Mouse (Mus musculus): ENCODE results near the gene Zfp513.

Zfp513 gene

GRCm38 (mm10) chr5:31200327-31200768, 1.8 kb downstream of the Zfp513 start:
- DNase-seq (ENCODE audit: low spot score in 2 of 2), result no peak

- DNase-seq (ENCODE audit: low spot score in 2 of 2), result no peak
Observed at GRCm38 (mm10) chr5:31199893-31200292, 2.2 kb downstream of the Zfp513 start.

GRCm38 (mm10) chr5:31199321-31199892, 2.7 kb downstream of the Zfp513 start:
- no peak for DNase-seq (ENCODE audit: low spot score in 2 of 2)

DNA sequence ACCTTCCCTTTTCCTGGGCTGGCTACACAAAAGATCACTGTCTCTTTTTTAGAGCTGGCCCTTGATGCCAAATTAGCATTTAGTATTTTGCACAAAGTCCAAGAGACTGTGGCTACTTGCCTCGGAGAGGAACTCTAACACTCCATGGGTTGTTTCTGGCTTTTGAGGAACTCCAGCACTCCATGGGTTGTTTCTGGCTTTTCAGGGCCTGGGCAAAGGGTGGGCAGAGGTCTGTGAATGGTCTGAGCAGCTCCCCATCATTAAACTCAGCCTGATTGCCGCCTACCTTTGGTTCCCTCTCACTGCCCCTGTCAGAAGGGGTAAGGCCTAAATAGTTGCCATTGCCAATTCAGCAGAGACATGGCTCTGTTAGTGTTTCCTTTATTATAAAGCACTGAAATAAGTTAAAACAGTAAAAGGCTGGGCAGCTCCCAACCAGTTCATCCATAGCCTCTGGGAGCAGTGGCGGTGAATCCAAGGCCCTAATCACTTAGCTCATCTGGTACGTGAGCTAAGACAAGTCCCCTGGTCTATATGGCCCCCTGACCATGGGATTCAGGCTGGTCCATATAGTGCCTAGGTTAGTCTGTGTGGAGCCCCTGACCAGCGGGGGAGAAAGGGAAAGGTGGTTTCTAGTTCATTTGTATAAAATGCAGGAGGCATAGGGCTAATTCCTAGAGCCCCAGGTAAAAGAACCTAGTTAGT, 3.3 kb downstream of the Zfp513 start:
- no peak for DNase-seq (ENCODE audit: low spot score in 2 of 2)

GRCm38 (mm10) chr5:31198170-31198569, 3.9 kb downstream of the Zfp513 start:
- no peak for DNase-seq (ENCODE audit: low spot score in 2 of 2)

- DNase-seq (ENCODE audit: low spot score in 2 of 2), result no peak
Observed at GRCm38 (mm10) chr5:31197072-31197471, 5.0 kb downstream of the Zfp513 start.

- no peak for DNase-seq (ENCODE audit: low spot score in 2 of 2)
Observed at GRCm38 (mm10) chr5:31196207-31196606, 5.9 kb downstream of the Zfp513 start.

DNA sequence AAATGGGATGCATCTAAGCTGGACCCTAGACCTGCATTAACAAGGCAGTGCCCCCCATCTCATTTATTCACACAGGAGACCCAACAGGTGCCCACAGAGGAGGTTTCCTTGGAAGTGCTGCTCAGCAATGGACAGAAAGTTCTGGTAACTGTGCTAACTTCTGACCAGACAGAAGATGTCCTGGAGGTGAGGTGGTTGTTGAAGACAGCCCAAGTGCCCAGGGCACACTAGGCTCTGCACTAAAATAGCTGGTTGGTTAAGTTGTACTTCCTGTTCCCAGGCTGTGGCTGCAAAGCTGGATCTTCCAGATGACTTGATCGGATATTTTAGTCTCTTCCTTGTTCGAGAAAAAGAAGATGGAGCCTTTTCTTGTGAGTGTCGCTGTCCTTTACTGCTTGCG, 6.4 kb downstream of the Zfp513 start:
- no peak for DNase-seq (ENCODE audit: low spot score in 2 of 2)

GRCm38 (mm10) chr5:31194486-31195485, 7.3 kb downstream of the Zfp513 start:
- no peak for DNase-seq (ENCODE audit: low spot score in 2 of 2)

DNA sequence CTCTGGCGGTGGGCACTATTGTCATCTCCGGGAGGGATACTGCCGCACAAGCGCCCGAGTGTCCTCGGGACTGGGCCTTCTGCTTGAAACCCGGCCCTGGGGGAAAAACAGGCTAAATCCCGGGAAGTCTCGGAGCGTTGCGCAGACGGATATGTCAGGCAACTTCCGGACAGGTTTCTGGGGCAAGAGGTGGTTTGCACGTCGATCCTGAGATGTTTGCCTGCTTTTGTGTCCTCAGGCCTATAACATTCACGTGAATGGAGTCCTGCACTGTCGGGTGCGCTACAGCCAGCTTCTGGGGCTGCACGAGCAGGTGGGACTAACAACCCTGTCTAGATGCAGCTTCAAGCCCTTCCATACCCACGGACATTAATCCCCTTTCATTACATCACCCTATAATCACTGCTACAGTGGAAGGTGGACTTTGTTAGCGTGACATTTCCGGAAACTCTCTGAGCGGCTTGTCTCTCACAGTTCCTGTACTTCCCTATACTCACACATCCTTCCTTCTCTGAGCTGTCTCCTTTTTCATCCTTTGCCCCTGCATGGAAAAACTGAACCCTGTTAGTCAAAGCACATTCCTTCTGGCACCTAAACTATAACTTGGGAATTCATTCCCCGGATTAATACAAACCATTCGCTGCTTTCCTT, 8.3 kb downstream of the Zfp513 start:
- no peak for DNase-seq (ENCODE audit: low spot score in 2 of 2)

DNA sequence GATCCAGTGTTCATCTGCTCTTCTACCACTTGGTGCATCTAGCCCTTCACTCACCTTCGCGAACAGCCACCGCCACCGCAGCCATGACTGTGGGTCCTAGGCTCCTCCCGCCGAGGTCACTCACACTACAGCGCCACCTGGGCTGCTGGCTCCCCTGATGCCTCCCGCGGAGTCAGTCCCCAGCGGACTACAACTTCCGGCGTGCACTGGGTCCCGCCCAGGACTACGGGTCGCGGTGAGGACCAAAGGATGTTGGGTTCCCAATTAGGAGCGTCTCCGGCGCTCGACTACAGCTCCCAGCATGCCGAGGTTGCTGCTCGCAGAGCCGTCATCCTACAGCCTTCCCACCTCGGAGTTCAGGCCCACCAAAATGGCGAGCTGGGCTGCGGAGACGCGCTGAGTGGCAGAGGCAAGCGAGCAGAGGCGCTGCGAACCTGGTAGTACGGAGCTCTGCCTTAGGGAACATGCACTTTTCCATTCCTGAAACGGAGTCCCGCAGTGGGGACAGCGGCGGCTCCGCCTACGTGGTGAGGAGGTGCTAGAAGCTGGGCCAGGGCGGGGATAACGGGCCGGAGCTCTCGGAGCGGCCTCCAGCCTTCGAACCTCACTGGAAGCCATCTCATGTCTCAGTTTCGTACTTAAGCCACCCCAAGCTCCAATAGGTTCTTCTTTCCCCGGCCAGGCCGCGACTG, 9.0 kb downstream of the Zfp513 start, which contains the start of the genes Snx17 and Eif2b4:
TSS of gene Snx17 (plus strand) at position 289 of the 692 bp plus-strand sequence.
TSS of gene Eif2b4 (minus strand) at position 492 of the 692 bp plus-strand sequence.
- peak; percentile 99 for DNase-seq (ENCODE audit: low spot score in 2 of 2)

- DNase-seq (ENCODE audit: low spot score in 2 of 2), result peak in 1 of 2 experiments; percentile 24
Observed at GRCm38 (mm10) chr5:31192045-31192938, 9.8 kb downstream of the Zfp513 start.

GRCm38 (mm10) chr5:31190201-31190600, 11.9 kb downstream of the Zfp513 start:
- no peak for DNase-seq (ENCODE audit: low spot score in 2 of 2)

DNA sequence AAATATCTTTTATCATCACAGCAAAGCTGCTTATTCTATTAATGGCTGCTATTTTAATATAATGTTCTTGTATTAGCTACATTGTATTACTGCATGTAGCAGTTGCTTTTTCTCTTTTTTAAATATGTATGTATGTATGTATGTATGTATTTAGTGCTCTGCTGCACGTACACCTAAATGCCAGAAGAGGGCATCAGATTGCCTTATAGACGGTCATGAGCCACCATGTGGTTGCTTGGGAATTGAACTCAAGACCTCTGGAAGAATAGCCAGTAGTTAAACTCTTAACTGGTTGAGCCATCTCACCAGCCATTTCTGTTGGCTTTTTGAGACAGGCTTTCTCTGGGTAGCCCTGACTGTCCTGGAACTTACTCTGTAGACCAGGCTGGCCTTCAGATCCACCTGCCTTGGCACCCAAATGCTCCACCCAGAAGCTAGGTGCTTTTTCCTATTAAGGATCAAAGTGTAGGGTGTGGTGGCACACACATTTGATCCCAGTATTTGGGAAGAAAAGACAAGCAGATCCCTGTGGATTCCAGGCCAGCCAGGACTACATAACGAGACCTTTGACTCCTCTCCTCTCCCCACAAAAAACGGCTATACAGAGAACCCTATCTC, 13.8 kb downstream of the Zfp513 start:
- no peak for DNase-seq (ENCODE audit: low spot score in 2 of 2)

DNA sequence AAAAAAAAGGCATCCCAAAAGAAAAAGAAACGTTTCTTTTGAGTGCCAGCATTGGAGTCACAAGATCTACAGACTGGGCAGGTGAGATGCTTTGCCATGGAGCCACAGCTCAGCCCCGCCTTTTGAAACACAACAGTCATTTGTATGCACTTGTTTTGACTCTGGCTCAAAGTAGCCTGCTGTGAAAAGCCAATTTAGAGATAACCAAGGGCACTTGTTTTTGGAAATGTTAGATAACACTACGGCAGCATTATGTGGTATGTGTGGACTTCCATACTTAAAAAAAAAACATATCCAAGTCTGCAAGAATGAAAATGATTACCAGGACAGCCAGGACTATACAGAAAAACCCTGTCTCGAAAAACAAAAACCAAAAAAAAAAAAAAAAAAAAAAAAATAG, 18.4 kb downstream of the Zfp513 start:
- no peak for DNase-seq (ENCODE audit: low spot score in 2 of 2)

GRCm38 (mm10) chr5:31181183-31181770, 20.8 kb downstream of the Zfp513 start:
- DNase-seq (ENCODE audit: low spot score in 2 of 2), result no peak

DNA sequence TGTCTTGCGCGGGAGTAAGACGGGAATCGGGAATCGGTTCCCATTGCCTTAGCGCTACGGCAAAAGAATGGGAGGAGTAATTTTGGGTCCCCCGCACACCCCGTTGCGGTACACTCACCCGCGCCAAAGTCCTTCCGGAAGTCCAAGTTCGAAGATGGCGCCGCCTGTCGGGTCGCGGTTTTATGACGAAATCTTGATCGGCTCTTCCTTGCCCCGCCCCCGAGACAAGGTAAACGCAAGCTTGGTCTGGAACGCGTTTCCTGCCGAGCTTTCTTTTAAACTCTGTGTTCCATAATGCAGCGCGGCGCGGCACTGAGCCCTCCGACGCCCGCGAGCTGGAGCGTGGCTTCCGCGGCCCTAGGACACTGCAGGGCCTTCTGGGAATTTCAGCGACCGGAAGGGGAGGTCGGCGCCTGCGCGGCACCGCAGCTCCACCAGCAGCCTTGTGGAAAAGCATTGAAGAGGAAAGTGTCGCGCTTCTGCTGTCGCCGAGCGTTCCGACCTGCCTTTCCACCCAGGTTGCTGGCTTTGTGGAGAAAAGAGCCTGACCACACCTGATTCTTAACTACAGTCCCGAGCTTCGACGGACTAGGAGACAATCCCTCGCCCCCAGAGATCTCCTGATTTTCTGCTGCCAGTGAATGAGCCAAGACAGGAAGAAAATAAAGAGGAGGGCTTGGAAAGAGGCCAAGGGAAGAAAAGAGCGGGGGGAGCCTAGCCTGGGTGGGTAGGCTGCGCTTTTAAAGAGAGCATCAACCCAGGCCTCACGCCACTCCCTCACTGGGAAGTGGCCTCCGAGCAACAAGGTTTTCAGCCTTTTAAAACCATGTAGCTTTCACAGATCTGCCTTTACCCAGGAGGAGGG, 22.1 kb downstream of the Zfp513 start, which contains the start of the genes Gm29609 and Gtf3c2:
TSS of gene Gm29609 (minus strand) at position 146 of the 865 bp plus-strand sequence.
TSS of gene Gtf3c2 (minus strand) at position 379 of the 865 bp plus-strand sequence.
- peak; percentile 93 to 97 for DNase-seq (ENCODE audit: low spot score in 2 of 2)

- peak in 1 of 2 experiments; percentile 57 for DNase-seq (ENCODE audit: low spot score in 2 of 2)
Observed at GRCm38 (mm10) chr5:31179301-31179765, 22.8 kb downstream of the Zfp513 start.
